Mouse (Mus musculus): ENCODE measurements around the gene Slc9a5.

Gene Slc9a5

DNA sequence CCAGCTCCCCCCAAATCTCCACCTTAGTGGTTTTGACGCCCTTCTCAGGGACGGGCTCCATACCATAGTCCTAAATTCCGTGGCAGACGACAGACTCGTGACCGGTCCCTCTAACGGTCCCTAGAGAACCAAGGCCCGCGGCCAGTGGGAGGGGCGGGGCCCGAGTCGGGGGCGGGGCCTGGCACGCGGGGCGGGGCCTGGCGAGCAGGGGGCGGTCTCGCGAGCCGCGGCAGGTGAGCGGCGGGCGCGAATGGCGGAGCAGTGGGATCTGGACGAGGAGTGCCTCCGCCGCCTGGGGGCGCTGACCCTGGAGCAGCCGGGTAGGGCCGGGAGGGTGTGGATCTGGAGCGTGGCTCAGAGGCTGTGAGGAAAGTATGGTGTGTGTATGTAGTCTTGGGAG lies 64.7 kb downstream of the Slc9a5 start, which contains the start of the genes Kctd19 and Lrrc36:
TSS of gene Kctd19 (minus strand) at position 112 of the 400 bp plus-strand sequence.
TSS of gene Lrrc36 (plus strand) at position 181 of the 400 bp plus-strand sequence.
- peak; percentile 75 for DNase-seq

DNA sequence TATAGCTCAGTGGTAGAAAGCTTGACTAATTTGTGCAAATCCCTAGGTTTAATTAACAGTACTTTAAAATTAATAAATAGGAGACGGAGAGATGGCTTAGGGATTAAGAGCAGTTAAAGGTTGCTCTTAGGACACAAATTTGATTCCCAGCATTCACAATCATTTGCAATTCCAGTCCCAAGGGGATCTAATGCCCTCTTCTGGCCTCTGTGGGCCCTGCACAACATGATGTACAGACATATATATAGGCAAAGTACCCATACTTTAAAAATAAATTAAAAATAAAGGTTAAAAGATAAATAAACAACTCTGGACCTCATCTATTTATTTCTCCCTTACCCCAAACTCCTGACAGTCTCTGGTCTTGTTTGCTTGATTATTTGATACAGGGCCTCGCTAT lies 70.3 kb downstream of the Slc9a5 start:
- no peak for DNase-seq

Measured in embryo, embryonic 11 days (tissue).